Mouse (Mus musculus) testis, postnatal 10 days (tissue): ENCODE results near the gene Olfr518.

Experiments
- DNase-seq: peaks from one replicate; pipeline ENCODE4 v3.0.0; 2021; ENCODE audit warnings: low spot score

Olfr518 gene

DNA sequence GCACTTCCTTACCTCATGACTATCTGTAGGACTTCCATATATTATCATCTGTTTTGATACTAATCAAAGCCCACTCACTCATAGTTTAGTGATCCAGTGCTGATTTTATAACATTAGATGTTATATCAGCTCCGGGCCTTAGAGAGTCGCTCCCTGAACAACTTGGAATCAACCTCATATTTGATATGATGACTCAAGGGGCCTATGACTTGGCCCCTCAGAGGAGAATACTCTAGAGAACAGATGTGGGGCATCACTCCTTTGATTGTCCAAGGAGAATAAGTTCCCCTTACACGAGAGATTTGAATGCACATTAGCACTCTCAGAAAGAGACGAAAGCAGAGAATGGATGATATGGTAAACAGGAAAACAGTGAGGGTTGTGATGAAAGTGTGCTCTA lies at the start of gene Olfr518:
Gene Olfr518 (minus strand): TSS at position 101 of the 400 bp plus-strand sequence.
- no peak for DNase-seq

DNA sequence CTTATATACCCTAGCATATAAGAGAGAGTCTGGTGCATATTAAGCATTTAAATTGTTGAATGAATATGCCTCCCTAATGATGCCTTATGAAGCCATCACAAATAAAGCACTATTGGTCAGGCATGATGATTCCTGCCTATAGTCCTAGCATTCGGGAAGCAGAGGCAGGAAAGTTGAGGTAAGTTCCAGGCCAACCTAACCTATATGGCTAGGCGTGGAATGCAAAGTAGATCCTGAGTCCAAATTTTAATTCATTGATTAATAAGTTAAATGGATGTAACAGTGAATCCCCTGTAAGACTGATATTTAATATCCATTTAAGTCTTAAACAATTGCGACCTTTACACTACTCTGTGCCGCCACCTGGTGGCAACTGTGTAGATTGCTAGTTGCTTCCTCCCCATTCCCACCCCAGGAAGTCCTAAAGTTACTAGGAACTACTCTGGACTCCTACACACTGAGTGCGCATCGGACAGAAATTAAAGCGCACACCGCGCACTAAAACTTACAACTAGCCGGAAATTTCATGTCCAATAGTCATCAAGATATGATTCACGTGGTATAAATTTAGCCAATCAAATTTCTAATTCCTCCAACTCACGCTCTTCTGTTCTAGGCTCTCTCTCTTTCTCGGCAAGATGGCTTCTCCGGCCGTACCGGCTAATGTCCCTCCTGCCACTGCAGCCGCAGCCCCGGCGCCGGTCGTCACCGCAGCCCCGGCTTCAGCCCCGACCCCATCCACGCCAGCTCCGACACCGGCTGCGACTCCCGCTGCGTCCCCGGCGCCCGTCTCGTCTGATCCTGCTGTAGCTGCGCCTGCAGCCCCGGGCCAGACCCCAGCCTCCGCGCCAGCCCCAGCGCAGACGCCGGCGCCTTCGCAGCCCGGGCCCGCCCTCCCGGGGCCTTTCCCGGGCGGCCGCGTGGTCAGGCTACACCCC lies 49.3 kb upstream of the Olfr518 start, which contains the start of gene Eif3f:
Gene Eif3f (plus strand): TSS at position 624 of the 938 bp plus-strand sequence.
- DNase-seq: peak; percentile 93

DNA sequence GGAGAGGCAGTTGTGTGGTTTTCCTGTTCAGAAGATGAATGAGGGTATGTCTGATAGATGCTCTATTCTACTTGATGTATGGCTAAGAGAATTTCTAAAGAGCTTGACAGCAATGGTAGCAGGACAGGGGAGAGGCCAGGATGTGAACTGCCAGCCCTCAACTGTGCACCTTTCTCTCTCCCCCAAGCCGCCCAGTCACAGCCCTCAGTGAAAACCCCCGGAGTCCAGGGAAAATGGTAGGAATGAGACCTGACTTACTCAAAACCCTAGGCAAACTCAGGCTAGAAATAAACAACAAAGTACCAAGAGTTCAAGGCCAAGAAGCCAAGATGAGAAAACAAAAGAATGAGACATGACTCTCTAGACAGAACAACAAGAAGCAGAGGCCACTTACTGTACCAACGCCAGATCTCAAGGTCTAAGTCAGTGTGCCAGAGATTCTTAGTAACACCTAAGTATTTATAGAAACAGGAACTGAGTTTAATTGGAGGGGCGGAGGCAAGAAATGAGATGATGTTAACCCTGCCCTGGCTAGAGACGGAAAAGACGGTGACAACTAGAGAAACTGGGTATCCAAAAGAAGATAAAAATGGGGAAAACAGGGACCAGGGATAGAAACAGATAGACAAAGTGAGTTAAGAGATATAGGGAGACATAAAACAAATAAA lies 45.1 kb upstream of the Olfr518 start, which contains the start of gene Nlrp10:
Gene Nlrp10 (minus strand): TSS at position 453 of the 668 bp plus-strand sequence.
- DNase-seq: no peak

DNA sequence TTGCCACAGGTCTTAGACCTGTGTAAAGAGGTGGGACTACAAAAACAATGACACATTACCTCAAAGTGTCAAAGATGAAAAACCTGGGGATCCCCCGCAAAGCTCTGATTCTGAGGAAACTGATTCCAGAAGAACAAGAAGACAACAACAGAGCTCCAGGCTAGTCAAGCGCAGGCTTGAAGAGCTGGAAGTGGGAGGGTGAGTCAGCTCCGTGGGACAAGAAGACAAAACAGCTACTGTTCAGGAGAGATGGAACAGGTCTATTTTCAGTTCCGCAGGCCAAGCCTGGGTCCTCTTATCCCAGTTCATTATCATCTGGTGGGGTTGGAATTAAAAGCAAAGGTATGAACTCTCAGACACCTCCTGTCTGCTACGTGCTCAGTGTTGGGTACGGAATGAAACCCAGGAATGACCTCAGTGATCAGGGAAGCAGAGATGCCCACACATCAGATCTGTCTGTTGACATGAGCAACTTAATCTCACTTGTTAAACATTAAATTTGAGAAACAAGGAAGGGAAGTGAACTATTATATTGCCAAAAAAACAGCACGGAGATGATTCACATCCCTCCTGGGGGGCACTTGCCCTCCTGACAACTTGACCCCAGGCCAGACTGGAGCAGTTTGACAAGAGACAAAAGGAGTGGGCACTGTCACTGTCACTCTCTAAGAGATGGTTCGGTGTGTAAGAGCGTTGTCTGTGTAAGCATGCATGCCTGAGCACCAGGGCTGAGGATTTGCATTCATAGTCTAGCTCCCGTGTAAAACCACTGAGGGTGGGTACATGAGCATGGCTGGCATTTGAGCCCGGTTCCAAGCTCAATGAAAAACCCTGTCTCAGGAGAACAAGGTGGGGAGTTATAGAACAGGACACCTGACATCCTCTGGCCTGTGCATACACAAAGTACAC lies 43.7 kb upstream of the Olfr518 start:
- no peak for DNase-seq

DNA sequence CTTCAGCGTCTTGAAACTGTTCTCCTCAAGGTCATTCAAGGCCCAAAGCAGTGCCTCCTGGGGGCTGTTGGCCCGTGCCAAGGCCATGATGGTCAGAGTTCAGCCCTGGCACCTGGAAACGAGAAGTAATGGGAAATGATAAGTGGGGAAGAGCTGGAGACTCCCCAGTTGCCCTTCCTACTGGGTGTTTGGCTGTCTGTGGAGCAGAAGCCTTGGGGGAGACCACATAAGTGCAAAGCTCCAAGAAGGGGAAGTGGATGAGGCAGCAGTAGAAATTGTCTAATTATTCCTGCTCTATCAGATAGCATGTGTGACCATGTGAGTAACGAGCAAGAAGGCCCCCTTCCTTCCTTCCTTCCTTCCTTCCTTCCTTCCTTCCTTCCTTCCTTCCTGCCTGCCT lies 42.2 kb upstream of the Olfr518 start:
- no peak for DNase-seq

DNA sequence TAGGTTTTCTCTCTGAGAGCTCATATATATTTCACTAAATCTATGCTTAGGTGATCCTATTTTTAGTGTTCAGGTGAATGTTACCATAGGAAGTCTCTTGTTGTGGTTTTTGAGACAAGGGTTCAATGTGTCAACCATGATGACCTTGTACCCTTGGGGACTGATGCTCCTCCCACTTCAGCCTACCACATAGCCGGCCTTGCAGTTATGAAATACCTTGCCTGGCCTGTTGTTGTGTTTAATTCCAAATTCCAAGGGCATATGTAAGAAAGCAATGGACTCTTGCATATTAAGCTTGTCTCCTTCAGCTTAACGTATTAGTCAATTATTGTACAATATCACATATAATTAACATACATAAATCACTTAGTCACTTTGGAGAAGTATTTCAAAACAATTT lies 19.2 kb upstream of the Olfr518 start:
- DNase-seq: no peak

DNA sequence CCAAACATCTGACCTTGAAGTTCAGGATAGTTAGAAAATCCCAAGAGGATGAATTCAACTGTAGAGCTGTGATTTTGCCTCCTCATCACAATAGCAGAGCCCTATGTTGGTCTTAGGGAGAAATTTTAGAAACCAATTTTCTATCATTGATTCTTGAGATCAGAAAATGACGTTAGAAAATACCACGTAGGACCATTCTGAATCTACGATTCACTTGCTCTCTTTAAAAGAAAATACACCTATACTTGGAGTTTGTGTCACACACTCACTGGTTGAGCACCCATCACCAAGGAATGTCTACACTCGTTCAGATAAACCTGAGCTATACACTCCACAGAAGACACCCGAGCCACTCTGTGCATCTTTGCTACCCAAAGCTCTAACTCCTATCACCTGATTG lies 9.5 kb upstream of the Olfr518 start, which contains the start of gene Olfr519:
Gene Olfr519 (minus strand): TSS at position 101 of the 400 bp plus-strand sequence.
- DNase-seq: no peak

DNA sequence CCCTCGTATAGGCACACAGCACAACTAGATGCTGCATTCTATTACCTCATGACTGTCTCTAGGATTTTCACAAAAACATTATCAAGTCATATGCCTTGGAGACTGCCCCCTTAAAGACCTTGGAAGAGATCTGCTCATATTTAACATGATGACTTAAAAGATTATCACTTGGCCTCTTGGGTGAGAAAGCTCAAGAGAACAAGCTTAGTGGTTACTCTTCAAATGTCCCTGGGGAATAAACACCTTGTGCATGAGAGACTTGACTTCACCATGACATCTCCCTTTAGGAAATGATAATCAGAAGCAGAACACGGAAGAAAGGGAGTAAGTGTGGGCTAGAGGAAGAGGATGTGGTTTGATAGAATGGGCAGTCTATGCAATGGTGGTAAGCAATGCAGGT lies 12.5 kb downstream of the Olfr518 start, which contains the start of gene Olfr517:
Gene Olfr517 (minus strand): TSS at position 101 of the 400 bp plus-strand sequence.
- DNase-seq: no peak

DNA sequence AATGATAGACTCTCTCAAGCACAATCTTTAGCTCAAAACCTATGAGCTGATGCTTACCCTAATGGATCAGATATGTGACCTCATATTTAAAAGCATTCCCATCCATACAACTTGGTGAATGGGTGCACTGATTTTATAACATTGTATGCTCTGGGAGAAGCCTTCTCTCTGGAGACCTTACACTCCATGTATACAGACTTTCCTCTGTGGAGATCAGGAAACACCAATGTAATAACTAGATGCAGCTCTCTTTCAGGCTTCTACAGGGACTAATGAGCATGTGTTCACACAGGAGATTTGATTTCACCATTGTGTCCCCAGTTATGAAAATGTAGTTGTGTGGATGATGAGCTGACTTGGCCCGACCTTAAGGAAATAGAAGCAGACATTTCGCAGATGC lies 34.4 kb downstream of the Olfr518 start, which contains the start of gene Olfr516:
Gene Olfr516 (minus strand): TSS at position 101 of the 400 bp plus-strand sequence.
- DNase-seq: no peak
